Mouse (Mus musculus): Measurements from ENCODE around the gene Gtf2h2.
"Not testable (repeated sequence)": the region's sequence is repeated elsewhere in the genome, so short reads cannot be mapped to it uniquely, and the experiment has no call there.

Gtf2h2 gene

GRCm38 (mm10) chr13:100491623-100492022 lies 756 bp downstream of the Gtf2h2 start:
- no peak for ATAC-seq (ENCODE audit: insufficient number of reproducible peaks, low FRiP score, low TSS enrichment)

- no peak for ATAC-seq (ENCODE audit: insufficient number of reproducible peaks, low FRiP score, low TSS enrichment)
These were observed 2.0 kb downstream of the Gtf2h2 start for GRCm38 (mm10) chr13:100490424-100490823.

GRCm38 (mm10) chr13:100483610-100484009 lies 8.8 kb downstream of the Gtf2h2 start:
- ATAC-seq (ENCODE audit: insufficient number of reproducible peaks, low FRiP score, low TSS enrichment) = no peak

GRCm38 (mm10) chr13:100463527-100464222 lies 28.7 kb downstream of the Gtf2h2 start:
- no peak for ATAC-seq (ENCODE audit: insufficient number of reproducible peaks, low FRiP score, low TSS enrichment)

- no peak for ATAC-seq (ENCODE audit: insufficient number of reproducible peaks, low FRiP score, low TSS enrichment)
These were observed 31.0 kb downstream of the Gtf2h2 start for GRCm38 (mm10) chr13:100461336-100461735.

- not testable (repeated sequence) for ATAC-seq (ENCODE audit: insufficient number of reproducible peaks, low FRiP score, low TSS enrichment)
These were observed 39.8 kb downstream of the Gtf2h2 start, which contains the start of gene Naip1 for GRCm38 (mm10) chr13:100452415-100453127. TSS of gene Naip1 (minus strand) at chr13:100452869.

GRCm38 (mm10) chr13:100449495-100449894 lies 42.9 kb downstream of the Gtf2h2 start:
- no peak for ATAC-seq (ENCODE audit: insufficient number of reproducible peaks, low FRiP score, low TSS enrichment)

- no peak for ATAC-seq (ENCODE audit: insufficient number of reproducible peaks, low FRiP score, low TSS enrichment)
These were observed 52.3 kb downstream of the Gtf2h2 start for GRCm38 (mm10) chr13:100440116-100440515.

GRCm38 (mm10) chr13:100438701-100439100 lies 53.7 kb downstream of the Gtf2h2 start:
- ATAC-seq (ENCODE audit: insufficient number of reproducible peaks, low FRiP score, low TSS enrichment) = no peak

GRCm38 (mm10) chr13:100437322-100437825 lies 55.0 kb downstream of the Gtf2h2 start:
- ATAC-seq (ENCODE audit: insufficient number of reproducible peaks, low FRiP score, low TSS enrichment) = no peak

- ATAC-seq (ENCODE audit: insufficient number of reproducible peaks, low FRiP score, low TSS enrichment) = not testable (repeated sequence)
These were observed 55.7 kb downstream of the Gtf2h2 start for GRCm38 (mm10) chr13:100436556-100437163.

- ATAC-seq (ENCODE audit: insufficient number of reproducible peaks, low FRiP score, low TSS enrichment) = not testable (repeated sequence)
These were observed 72.4 kb downstream of the Gtf2h2 start for GRCm38 (mm10) chr13:100419958-100420357.

GRCm38 (mm10) chr13:100414428-100414827 lies 78.0 kb downstream of the Gtf2h2 start:
- no peak for ATAC-seq (ENCODE audit: insufficient number of reproducible peaks, low FRiP score, low TSS enrichment)
